Mouse (Mus musculus) liver, embryonic 14.5 days (tissue): Measurements from ENCODE around the gene Mkrn2.

Experiments
- CTCF ChIP-seq: IDR thresholded peaks from 2 replicates; pipeline ENCODE4 v1.5.1; 2016; ENCODE audit warnings: antibody characterized with exemption, low read depth, control low read depth
- EP300 ChIP-seq: IDR thresholded peaks from 2 replicates; pipeline ENCODE4 v1.6.1; 2016; ENCODE audit warnings: antibody characterized with exemption, low read depth

- TF ChIP-seq CTCF (no peak), EP300 (no peak)
These were observed 48.2 kb downstream of the Mkrn2 start for GRCm38 (mm10) chr6:115649792-115650365.
